Mouse (Mus musculus) CD4-positive naive resting alpha-beta T cell, adult 57 days (primary cell): ENCODE data around the gene Olfr152. TPM values are rescaled to one million over a fixed set of nuclear protein-coding genes. Genes with fewer than 3 reads are reported as not detected.

Source experiments
- total RNA-seq: library from RNA; stranded (reverse); gene quantifications from one replicate; pipeline ENCODE4 v1.2.4, GENCODE M21; 2023

Gene Olfr152
- not detected for total RNA-seq

GRCm38 (mm10) chr2:87779183-87779582 is at the start of gene Olfr152:
Gene Olfr152 (plus strand): TSS chr2:87779483.

GRCm38 (mm10) chr2:87739878-87740277 is 39.4 kb upstream of the Olfr152 start, which contains the start of gene Olfr1138:
Gene Olfr1138 (minus strand): TSS chr2:87739978.

GRCm38 (mm10) chr2:87743452-87743851 is 35.8 kb upstream of the Olfr152 start, which contains the start of gene Olfr1140:
Gene Olfr1140 (plus strand): TSS chr2:87743752.

DNA sequence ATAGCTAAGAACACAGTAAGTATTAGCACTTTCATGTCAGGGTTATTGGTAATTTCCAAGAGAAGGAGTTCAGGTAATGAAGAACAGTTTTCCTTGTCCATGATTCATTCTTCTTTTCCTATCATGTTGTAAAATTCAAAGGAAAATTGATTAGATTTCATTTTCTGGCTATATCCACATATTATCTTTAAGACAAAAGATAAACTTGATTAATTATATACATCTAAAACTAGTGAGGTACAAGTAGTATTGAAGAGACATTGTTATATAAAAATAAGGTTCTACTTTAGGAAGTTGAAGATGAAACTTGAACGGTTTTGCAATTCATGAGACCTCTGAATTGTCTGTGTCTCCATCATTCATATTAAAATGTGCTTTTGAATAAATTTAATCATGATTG is 25.4 kb upstream of the Olfr152 start, which contains the start of gene Olfr1141:
Olfr1141 (minus strand) TSS at position 101 of the 400 bp plus-strand sequence.

DNA sequence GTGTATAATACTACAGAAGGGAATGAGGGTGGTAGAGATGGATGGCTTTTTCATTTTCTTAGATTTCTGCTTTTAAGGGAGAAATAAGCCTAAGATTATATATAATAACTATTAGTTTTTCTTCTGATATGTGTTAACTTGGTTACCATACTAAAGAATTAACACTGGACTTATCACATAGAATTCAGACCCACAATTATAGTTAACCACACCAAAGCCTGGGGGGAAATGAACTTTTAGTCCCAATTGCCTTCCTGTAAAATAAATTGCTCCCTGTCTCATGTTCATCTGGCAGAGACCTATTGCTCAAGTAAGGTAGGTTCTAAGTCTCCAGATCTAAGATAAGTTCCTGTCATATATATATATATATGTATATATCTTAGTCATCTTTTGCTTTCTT is 21.0 kb downstream of the Olfr152 start, which contains the start of gene Olfr1143:
Olfr1143 (plus strand) TSS at position 301 of the 400 bp plus-strand sequence.

DNA sequence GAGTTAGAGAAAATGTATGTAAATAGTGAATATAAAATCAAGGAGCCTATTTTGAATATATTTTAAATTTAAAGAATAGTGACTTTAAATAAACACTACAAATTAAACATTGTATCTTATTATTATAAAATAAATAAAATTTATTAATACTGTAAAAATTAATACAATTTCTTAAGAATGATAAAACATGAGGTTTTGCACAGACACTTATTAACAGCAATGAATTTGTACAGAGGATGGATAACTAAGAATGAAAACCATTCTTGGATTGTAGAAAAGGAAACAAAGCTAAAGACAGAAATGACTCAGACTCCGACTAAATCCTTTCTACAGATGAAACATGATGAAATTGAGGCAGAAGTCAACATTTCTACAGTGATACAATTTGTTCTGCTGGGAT is 30.2 kb downstream of the Olfr152 start, which contains the start of gene Olfr1145:
Olfr1145 (plus strand) TSS at position 301 of the 400 bp plus-strand sequence.

DNA sequence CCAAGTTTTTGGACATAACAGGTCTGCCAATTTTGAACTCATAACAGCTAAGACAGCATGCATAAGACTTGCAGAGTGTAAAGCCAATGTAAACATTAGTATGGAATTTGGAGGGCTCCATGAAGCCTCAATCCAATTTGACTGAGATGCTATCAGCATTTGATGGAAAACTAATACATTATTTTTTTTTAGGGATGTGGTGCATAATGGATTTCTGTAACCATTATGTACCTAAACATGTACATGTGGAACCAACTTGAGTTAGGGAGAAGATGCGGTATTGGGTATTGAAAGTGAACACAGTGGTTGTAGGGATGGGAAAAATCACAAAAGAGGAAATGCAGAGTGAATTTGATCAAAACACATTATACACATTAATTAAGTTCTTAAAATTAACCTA is 51.0 kb downstream of the Olfr152 start, which contains the start of gene Olfr1148:
Olfr1148 (plus strand) TSS at position 301 of the 400 bp plus-strand sequence.

Other genes with a start within 250 kb of the Olfr152 start
- gene Olfr153, start 247.7 kb upstream of the Olfr152 start, total RNA-seq, result not detected
- gene Olfr1128, start 233.9 kb upstream of the Olfr152 start, total RNA-seq, result not detected
- not detected for gene Olfr1129, start 205.6 kb upstream of the Olfr152 start, total RNA-seq
- not detected for gene Olfr1130, start 173.3 kb upstream of the Olfr152 start, total RNA-seq
- not detected for gene Olfr1131, start 152.4 kb upstream of the Olfr152 start, total RNA-seq
- not detected for gene Olfr1132, start 141.9 kb upstream of the Olfr152 start, total RNA-seq
- not detected for gene Olfr1133, start 132.1 kb upstream of the Olfr152 start, total RNA-seq
- gene Olfr1134, start 121.0 kb upstream of the Olfr152 start, total RNA-seq, result not detected
- not detected for gene Olfr1135, start 105.8 kb upstream of the Olfr152 start, total RNA-seq
- not detected for gene Olfr1136, start 85.5 kb upstream of the Olfr152 start, total RNA-seq
- gene Olfr1137, start 66.3 kb upstream of the Olfr152 start, total RNA-seq, result not detected
- gene Olfr1138, start 39.5 kb upstream of the Olfr152 start, total RNA-seq, result not detected
- gene Olfr1140, start 35.7 kb upstream of the Olfr152 start, total RNA-seq, result not detected
- not detected for gene Olfr1141, start 25.5 kb upstream of the Olfr152 start, total RNA-seq
- gene Olfr1143, start 21.1 kb downstream of the Olfr152 start, total RNA-seq, result not detected
- not detected for gene Olfr1145, start 30.3 kb downstream of the Olfr152 start, total RNA-seq
- not detected for gene Olfr1148, start 51.0 kb downstream of the Olfr152 start, total RNA-seq
- gene Olfr1150-ps1, start 64.5 kb downstream of the Olfr152 start, total RNA-seq, result not detected
- not detected for gene Olfr1151, start 76.4 kb downstream of the Olfr152 start, total RNA-seq
- not detected for gene Olfr1152, start 87.0 kb downstream of the Olfr152 start, total RNA-seq
- gene Olfr1153, start 115.5 kb downstream of the Olfr152 start, total RNA-seq, result not detected
- not detected for gene Olfr1154, start 125.7 kb downstream of the Olfr152 start, total RNA-seq
- not detected for gene Olfr1155, start 165.7 kb downstream of the Olfr152 start, total RNA-seq
- gene Olfr1156, start 173.6 kb downstream of the Olfr152 start, total RNA-seq, result not detected
- not detected for gene Olfr1157, start 188.8 kb downstream of the Olfr152 start, total RNA-seq
- not detected for gene Olfr74, start 195.2 kb downstream of the Olfr152 start, total RNA-seq
- gene Olfr1158, start 210.6 kb downstream of the Olfr152 start, total RNA-seq, result not detected
- gene Olfr1160, start 228.8 kb downstream of the Olfr152 start, total RNA-seq, result not detected
- gene Olfr1161, start 243.3 kb downstream of the Olfr152 start, total RNA-seq, result not detected